8 mouse cellular contexts compared by ENCODE assay signal in genomic region chr17:6978287-6979248, GRCm38 (mm10). TPM values are rescaled to one million over a fixed set of nuclear protein-coding genes. Genes with fewer than 3 reads are reported as not detected.
DNase-seq lines count a peak whose midpoint lies in the region; ATAC-seq and TF ChIP-seq lines count a peak whose summit lies in the region.
"Not testable (repeated sequence)": the region's sequence is repeated elsewhere in the genome, so short reads cannot be mapped to it uniquely, and the experiment has no call there.

Gene Gm49721, plus strand, starts transcription at chr17:6978904.

- H3K4me2 ChIP-seq in lung, embryonic 14.5 days: peak within 1 kb of the TSS; percentile 56
- H3K4me2 ChIP-seq in neural tube, embryonic 14.5 days (ENCODE audit: low read depth, low read length): peak within 1 kb of the TSS; percentile 48

- peak within 1 kb of the TSS; percentile 61 to 71 for H3K4me3 ChIP-seq in MEL (ENCODE audit: control insufficient read depth in 1 of 2, insufficient read depth in 1 of 2, low read depth in 2 of 2, low read length in 2 of 2)
- peak within 1 kb of the TSS; percentile 57 for H3K4me3 ChIP-seq in hindbrain, embryonic 10.5 days
- H3K4me3 ChIP-seq in lung, embryonic 14.5 days (ENCODE audit: low read depth, low read length): peak within 1 kb of the TSS; percentile 50
- peak within 1 kb of the TSS; percentile 39 for H3K4me3 ChIP-seq in neural tube, embryonic 14.5 days (ENCODE audit: low read depth, low read length)

- H3K4me1 ChIP-seq in MEL (ENCODE audit: control insufficient read depth in 1 of 2, insufficient read depth in 2 of 2, low read length in 2 of 2); hindbrain, embryonic 10.5 days (replicated peaks); lung, embryonic 14.5 days (ENCODE audit: insufficient read depth); neural tube, embryonic 14.5 days (ENCODE audit: control insufficient read depth, insufficient read depth, low read length): not testable (repeated sequence)

- DNase-seq in MEL (ENCODE audit: low read depth, low spot score): peak; percentile 34
- peak; percentile 67 for DNase-seq in cerebellum, adult 9-11 months
- peak; percentile 42 to 66 for DNase-seq in frontal cortex, postnatal 14 days (ENCODE audit: low spot score in 2 of 2)
- DNase-seq in hindbrain, embryonic 10.5 days (ENCODE audit: low spot score): peak; percentile 45
- peak; percentile 57 to 67 for DNase-seq in layer of hippocampus, adult 8-10 months (ENCODE audit: low spot score in 2 of 2)
- peak; percentile 37 for DNase-seq in lung, embryonic 14.5 days
- peak; percentile 70 for DNase-seq in testis, postnatal 10 days (ENCODE audit: low spot score)

- ATAC-seq in lung, embryonic 14.5 days (ENCODE audit: insufficient read depth): peak; percentile 99
- peak; percentile 97 for ATAC-seq in neural tube, embryonic 14.5 days (ENCODE audit: low read depth)

- 2% methylated on average over 59 of the region's 68 CpGs for WGBS in hindbrain, embryonic 10.5 days
- WGBS in lung, embryonic 14.5 days: under 1% methylated on average over 24 of the region's 68 CpGs
- WGBS in neural tube, embryonic 14.5 days: under 1% methylated on average over 37 of the region's 68 CpGs

- not testable (repeated sequence) for H3K27me3 ChIP-seq in MEL (ENCODE audit: control insufficient read depth in 1 of 2, insufficient read depth in 2 of 2, low read length in 2 of 2); hindbrain, embryonic 10.5 days (ENCODE audit: insufficient read depth, poor library complexity, severe bottlenecking); lung, embryonic 14.5 days (ENCODE audit: insufficient read depth, low read length); neural tube, embryonic 14.5 days (ENCODE audit: control insufficient read depth, insufficient read depth, low read length)

- H3K27ac ChIP-seq in MEL (ENCODE audit: control insufficient read depth, low read depth, low read length); lung, embryonic 14.5 days (ENCODE audit: low read depth); neural tube, embryonic 14.5 days (ENCODE audit: low read depth, low read length): not testable (repeated sequence)
- peak within 1 kb of the TSS; percentile 82 for H3K27ac ChIP-seq in hindbrain, embryonic 10.5 days

- not testable (repeated sequence) for TF ChIP-seq EP300 in MEL (IDR thresholded peaks at IDR 0.05; ENCODE audit: low read depth in 1 of 2, low read length in 2 of 2)

- H3K9ac ChIP-seq in MEL (ENCODE audit: control insufficient read depth, low read depth, low read length, poor library complexity, severe bottlenecking): peak within 1 kb of the TSS; percentile 72
- peak within 1 kb of the TSS; percentile 60 for H3K9ac ChIP-seq in lung, embryonic 14.5 days
- peak within 1 kb of the TSS; percentile 44; the same call in 1 of the 2 replicates for H3K9ac ChIP-seq in neural tube, embryonic 14.5 days (replicated peaks; ENCODE audit: low read depth, low read length)

- H3K9me3 ChIP-seq in MEL (replicated peaks; ENCODE audit: insufficient read depth, low read length); hindbrain, embryonic 10.5 days; lung, embryonic 14.5 days (ENCODE audit: low read depth, low read length); neural tube, embryonic 14.5 days (ENCODE audit: control insufficient read depth, low read length): not testable (repeated sequence)

- not testable (repeated sequence) for H3K36me3 ChIP-seq in MEL (ENCODE audit: control insufficient read depth in 1 of 2, insufficient read depth in 2 of 2, low read length in 2 of 2); hindbrain, embryonic 10.5 days; lung, embryonic 14.5 days (ENCODE audit: insufficient read depth); neural tube, embryonic 14.5 days (ENCODE audit: control insufficient read depth, insufficient read depth, low read length)

- not testable (repeated sequence) for TF ChIP-seq POLR2A in MEL (IDR thresholded peaks at IDR 0.05; ENCODE audit: control insufficient read depth in 1 of 2, insufficient read depth in 1 of 2, low read depth in 1 of 2, low read length in 2 of 2, poor library complexity in 1 of 2)

- not testable (repeated sequence) for TF ChIP-seq CTCF in MEL (IDR thresholded peaks at IDR 0.05 in 2 of 3, conservative IDR thresholded peaks at IDR 0.05 in 1 of 3; ENCODE audit: control insufficient read depth in 1 of 3, insufficient read depth in 1 of 3, low read depth in 2 of 3, low read length in 3 of 3, poor library complexity in 1 of 3, severe bottlenecking in 1 of 3); lung, embryonic 14.5 days (IDR thresholded peaks at IDR 0.05; ENCODE audit: low read depth)

- TF ChIP-seq RAD21 in MEL (IDR thresholded peaks at IDR 0.05; ENCODE audit: low read depth, low read length): not testable (repeated sequence)

- not testable (repeated sequence) for H3K79me2 ChIP-seq in MEL (ENCODE audit: control insufficient read depth, insufficient read depth, low read length, poor library complexity)

RNA-seq across cellular contexts. Expression of gene Gm49721, which starts in this region (rescaled TPM):
- total RNA-seq in MEL (2012; rRNA removed): not detected in 2 replicates
- polyA plus RNA-seq in MEL (2012; ENCODE audit: insufficient read depth in 1 of 2, insufficient read length in 2 of 2, low read depth in 1 of 2, low replicate concordance in 2 of 2, missing spikeins in 1 of 2): not detected
- polyA plus RNA-seq in hindbrain, embryonic 10.5 days (2016; fragmentation: Nextera tagmentation; extraction: Ambion mirVana): 0.17 and 0.22 TPM in 2 replicates
- total RNA-seq in layer of hippocampus, adult 8-10 months (2022): 1 to 10 TPM in 1 of 4 experiments, under 1 TPM in 2, not detected in 1; 0.22 to 1.3 (median 0.49) TPM
- polyA plus RNA-seq in lung, embryonic 14.5 days (2014; fragmentation: Nextera tagmentation; extraction: Ambion mirVana): 0.20 and 0.36 TPM in 2 replicates
- 0.44 TPM in 1 of 2 replicates, not detected in the other for polyA plus RNA-seq in neural tube, embryonic 14.5 days (2014; fragmentation: Nextera tagmentation; extraction: Ambion mirVana)

Comparison
In these comparisons a context has a peak if more than half of its experiments do, and no peak if none do; other contexts are left out.
1. Peak in DNase-seq, H3K4me3 ChIP-seq and H3K9ac ChIP-seq in MEL; RNA of the gene not detected or under 1 TPM.
2. Peak in DNase-seq, H3K4me3 ChIP-seq and H3K27ac ChIP-seq in hindbrain, embryonic 10.5 days; RNA of the gene not detected or under 1 TPM.
3. Peak in DNase-seq, ATAC-seq, H3K4me3 ChIP-seq, H3K9ac ChIP-seq and H3K4me2 ChIP-seq in lung, embryonic 14.5 days; RNA of the gene not detected or under 1 TPM.
4. Peak in ATAC-seq, H3K4me3 ChIP-seq, H3K9ac ChIP-seq and H3K4me2 ChIP-seq in neural tube, embryonic 14.5 days; RNA of the gene not detected or under 1 TPM.